Mouse (Mus musculus): ENCODE measurements around the gene Polr3h.
"Not testable (repeated sequence)": the region's sequence is repeated elsewhere in the genome, so short reads cannot be mapped to it uniquely, and the experiment has no call there.

Polr3h gene

DNA sequence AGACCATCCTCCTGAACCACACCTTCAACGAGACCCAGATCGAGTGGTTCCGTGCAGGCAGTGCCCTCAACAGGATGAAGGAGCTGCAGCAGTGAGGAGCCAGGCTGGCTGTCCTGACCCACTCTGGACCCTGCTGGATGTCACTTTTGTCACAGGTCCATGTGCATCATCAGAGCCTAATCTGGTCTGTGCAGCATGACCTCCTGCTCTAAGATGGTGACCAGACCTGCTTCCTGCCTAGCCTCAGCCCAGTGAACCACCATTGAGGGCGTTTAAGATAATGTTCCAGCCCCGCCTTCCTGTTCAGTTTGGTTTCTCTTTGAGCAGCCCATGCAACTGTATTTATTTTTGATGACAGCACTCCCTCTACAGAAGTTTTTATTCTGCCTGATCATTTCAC lies 11.4 kb downstream of the Polr3h start:
- DNase-seq: no peak

DNA sequence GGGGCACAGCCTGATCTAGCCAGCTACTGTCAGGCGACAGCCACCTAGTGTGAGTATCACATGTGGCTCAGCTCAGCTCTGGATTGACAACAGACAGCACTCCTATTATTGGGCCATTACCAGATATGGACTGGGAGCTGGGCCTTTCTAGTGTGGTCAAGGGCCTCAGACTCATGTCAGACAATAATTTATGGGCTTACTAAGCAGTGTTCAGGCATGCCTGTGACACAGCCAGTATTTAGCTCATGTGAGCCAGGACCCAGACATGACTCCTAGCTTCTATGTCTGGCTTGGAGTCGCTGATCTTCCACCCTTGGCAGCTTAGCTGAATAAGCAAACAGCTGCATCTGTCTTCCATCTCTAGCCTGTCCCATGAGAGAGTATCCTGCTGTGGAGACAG lies 13.5 kb downstream of the Polr3h start:
- no peak for DNase-seq

- DNase-seq: not testable (repeated sequence)
Observed at GRCm38 (mm10) chr15:81908767-81909166, 17.3 kb downstream of the Polr3h start.

- no peak for DNase-seq
Observed at GRCm38 (mm10) chr15:81907953-81908352, 18.1 kb downstream of the Polr3h start.

DNA sequence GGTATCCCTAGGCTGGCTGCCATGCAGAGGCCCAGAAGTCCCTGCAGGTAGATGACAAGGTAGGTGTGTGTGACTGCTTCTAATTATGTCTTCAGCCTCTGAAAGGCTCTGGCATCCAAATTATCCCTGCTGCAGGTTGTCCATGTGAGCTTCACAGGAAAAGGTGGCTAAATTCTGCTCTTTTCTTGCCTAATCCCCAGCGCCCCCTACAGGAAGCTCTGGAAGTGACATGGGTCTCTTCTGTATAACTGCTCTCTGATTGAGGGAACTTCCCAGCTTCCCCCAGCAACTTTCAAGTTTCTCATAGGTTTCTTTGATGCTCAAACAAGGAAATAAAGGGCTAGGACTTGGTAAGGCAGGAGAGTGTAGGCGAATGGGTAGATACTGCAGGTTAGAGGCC lies 21.1 kb downstream of the Polr3h start:
- peak; percentile 90 to 94 for DNase-seq

DNA sequence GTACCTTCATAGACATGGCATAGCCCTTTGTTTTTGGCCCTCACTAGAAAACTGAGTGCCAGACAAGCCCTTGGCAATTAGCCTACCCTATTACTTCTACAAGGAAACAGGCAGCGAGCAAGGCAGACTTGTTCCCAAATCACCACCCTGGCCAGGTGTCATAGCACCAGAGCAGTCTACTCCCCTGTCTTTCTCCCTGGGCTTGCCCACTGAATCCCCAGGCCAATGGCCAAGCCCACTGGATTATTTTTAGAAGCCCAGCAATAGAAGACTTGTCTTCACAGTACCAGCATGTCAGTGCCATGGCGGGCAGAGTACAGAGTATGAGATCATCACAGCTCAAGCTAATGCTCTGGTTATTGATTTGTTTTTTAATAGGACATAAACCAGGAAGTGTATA lies 27.3 kb downstream of the Polr3h start:
- DNase-seq: peak; percentile 60 to 68

GRCm38 (mm10) chr15:81897607-81898285 lies 28.3 kb downstream of the Polr3h start:
- DNase-seq: no peak

DNA sequence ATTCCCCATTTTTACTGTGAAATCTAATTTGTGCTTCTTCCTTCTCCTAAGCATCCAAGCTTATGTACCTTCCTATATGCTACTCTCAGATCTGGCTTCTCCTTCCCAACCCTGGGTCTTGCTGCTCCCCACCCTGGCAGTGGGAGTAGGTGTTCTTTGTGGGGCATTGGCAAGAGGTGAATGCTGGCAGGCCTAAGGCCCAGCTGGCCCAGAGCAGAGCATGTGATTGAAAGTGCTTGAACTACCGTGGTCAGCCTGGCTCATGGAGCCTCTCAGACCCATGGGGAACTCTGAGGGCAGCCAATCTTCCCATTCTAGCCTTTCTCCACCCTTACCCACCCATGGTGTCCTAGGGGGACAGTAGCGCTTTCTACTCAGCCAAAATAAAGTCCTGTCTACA lies 29.6 kb downstream of the Polr3h start:
- peak in 1 of 2 experiments; percentile 28 for DNase-seq

DNA sequence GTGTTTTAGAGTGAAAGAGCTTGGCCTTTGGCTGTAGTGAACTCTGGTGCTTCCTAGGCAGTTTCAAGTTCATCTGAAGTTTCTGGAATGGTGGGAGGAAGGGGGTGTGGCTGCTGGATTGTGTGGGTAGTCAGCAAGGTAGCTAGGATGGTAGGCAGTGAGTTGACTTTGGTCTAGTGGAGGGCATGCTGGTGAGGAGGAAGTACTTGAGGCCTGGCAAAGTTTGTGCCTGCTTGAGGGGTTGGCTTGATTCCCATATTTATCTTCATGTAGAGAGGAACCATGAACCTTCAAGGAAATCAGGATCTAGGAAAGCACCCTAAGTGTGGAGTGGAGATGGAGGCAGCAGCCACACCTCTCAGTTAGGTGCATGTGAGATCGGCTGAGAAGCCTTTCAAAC lies 32.0 kb downstream of the Polr3h start:
- no peak for DNase-seq

DNA sequence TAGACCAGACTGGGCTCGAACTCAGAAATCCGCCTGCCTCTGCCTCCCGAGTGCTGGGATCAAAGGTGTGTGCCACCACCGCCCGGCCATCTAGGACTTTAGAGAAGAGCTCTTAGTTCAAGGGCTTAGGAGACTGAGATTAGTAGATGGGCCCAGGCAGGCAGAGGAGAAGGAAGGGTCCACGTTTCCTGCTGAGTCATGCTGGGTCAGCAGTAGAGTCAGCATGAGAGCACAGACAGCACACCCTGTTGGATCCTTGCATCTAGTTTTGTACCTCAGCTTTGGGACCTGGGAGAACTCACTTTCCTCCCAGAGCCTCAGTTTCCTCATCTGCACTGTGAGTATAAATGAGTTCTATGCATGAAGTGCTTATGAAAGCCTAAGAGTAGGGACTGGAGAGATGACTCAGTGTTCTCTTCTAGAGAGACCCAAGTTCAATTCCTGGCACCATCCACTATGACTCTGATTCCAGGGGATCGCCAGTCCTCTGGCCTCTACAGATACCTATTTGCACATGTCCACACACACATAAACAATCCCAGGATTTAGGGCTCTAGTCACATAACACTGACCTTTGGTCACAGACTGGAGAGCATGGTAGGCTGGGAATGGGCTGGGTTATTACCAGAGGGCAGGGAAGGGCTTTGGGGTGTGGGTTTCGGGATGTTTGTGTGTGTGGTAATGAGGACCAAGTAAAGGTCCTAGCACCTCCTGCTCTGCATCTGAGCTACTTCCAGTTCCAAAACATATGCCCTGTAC lies 34.0 kb downstream of the Polr3h start:
- no peak for DNase-seq

- DNase-seq: no peak
Observed at GRCm38 (mm10) chr15:81891140-81891802, 34.8 kb downstream of the Polr3h start.

DNA sequence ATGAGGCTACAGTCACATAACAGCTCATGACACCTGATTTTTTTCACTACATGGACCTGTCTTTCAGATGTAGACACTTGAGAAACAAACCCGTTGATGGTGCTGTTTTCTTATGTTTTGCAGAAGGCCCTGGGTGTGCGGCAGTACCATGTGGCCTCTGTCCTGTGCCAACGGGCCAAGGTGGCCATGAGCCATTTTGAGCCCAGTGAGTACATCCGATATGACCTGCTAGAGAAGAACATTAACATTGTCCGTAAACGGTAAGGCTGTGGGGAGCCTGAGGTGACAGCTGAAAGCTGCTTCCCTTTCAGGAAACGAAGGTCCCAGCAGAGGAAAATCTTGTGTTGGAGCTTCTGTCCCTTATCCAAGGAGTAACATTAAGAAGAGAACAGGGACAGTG lies 36.9 kb downstream of the Polr3h start:
- DNase-seq: no peak

DNA sequence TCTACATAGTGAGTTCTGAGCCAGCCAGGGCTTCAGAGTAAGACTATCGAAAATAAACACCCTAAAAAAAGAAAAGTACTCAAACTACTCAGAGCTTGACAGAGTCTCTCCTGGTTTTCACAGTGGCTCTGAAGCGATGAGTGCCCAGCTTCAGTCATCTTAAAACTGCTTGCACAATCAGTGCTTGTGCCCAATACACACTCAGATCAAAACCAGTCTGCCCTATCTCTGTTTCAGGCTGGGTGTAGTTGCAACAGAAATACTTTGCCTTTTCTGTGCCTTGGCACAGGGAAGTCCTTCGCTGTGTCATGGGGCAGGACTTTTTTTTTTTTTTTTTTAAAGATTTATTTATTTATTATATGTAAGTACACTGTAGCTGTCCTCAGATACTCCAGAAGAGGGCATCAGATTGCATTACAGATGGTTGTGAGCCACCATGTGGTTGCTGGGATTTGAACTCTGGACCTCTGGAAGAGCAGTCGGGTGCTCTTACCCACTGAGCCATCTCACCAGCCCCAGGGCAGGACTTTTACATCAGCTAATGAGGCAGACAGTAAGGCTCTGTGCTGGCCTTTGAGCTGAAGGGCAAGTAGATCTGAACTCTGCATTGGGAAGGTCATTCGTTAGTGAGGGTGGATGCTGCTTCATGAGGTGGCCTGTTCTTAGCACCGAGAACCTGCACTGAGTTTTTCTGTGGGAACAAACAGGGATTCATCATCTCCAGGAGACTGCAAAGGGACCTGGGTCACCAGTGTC lies 39.1 kb downstream of the Polr3h start:
- no peak for DNase-seq

GRCm38 (mm10) chr15:81885418-81885934 lies 40.6 kb downstream of the Polr3h start:
- no peak for DNase-seq

- no peak for DNase-seq
Observed at GRCm38 (mm10) chr15:81882348-81882747, 43.7 kb downstream of the Polr3h start.

DNA sequence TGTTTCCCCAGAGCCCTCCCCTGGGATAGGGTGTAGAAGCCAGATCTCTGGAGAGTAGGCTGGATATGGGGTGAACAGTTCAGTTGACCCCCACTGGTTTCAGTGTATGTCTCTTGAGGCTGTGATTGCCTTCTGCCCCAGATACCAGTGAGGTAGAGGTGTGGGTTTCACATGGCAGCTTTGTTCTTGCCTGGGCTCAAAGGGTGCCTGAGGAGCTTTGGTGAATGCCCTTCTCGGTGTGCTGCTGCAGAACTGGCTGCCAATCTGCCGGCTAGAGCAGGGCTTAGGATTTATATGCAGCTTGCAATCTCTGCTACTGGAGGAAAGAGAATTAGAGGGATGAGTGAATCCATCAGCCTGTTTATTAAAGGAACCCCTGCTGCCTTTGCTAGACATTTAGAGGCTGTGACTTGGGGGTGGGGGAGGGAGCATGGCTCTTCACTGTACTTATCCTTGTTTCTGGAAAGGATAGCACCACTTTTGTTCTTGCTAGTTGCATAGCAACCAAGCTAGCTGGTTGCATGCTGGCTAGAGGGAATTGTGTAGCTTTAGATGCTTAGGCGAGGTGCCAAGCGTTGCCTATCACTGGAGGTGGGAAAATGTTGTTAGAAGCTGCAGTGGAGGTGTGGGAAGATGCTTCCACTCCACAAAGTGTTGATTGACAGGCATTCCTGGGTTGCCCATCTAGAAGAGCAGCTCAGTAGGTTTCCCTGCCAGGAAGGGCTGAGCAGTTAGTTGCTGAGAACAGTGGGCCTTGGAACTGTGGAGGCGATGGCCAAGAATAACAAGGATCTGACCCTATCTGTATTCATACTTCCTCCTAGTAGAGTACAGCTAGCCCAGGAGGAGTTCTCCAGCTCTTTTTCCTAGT lies 46.3 kb downstream of the Polr3h start:
- peak; percentile 25 to 55 for DNase-seq

DNA sequence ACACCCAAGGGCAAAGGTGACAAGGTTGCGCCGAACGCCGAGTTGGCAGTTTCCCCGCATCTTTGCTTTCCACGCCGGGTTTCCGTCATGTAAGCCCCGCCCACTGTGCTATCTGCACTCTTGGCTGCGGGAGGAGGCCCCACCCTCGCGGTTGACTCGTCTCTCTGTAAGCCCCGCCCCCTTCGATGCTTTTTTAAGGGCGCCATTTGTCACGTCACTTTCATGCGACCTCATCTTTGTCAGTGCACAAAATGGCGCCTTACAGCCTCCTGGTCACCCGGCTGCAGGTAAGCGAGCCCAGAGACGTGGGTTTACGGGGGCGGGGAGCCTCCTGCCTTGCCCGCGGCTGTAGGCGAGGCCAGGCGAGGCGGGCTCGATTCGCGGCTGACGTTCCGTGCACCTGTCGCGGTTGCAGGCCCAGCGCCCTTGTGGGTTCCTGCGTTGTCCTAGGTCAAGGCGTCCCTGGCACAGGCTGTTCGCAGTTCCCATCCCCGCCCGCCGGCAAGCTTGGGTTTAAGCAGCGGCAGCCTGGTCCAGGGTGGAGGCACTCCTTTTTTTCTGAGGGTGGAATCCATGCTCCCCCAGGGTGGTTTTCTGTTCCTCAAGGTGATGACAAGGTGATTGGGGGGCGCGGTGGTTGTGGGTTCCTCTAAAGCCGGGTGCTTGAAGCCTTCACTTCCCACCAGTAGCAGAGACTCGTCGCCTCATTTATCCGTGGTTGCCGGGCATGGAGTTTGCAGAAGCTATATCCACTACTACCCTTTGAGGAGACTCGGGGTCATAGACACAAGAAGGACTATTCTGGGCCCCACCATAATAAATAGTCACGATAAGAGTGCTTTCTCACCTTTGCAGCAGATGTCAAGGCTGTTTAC lies 53.5 kb downstream of the Polr3h start, which contains the start of gene Aco2:
Gene Aco2, plus strand, starts transcription at position 48 of the 875 bp plus-strand sequence.
- DNase-seq: peak; percentile 100

GRCm38 (mm10) chr15:81871604-81872261 lies 54.3 kb downstream of the Polr3h start, which contains the start of gene Phf5a:
Phf5a (minus strand) TSS chr15:81871911.
- peak; percentile 91 for DNase-seq

GRCm38 (mm10) chr15:81869985-81870384 lies 56.1 kb downstream of the Polr3h start:
- no peak for DNase-seq

DNA sequence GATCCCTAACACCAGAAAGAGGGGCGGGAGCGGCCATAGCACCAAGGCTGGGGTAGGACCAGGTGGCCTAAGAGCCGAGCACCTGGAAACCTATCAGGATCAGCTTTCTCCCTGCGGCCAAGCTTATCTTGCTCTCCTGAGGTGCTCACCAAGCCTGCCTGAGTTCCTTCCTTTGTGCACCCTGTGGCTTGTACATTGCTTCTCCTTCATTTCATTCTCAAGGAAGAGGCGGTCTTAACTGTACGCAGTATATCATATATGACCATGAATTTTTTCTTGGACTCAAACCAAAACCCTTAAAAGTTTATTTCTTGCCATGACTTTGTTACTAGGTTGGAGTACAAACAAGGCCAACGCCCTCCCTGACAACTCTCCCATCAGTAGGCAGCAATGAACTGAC lies 61.8 kb downstream of the Polr3h start:
- DNase-seq: no peak

Data from cerebellum, postnatal 10 days (tissue).